Mouse (Mus musculus) brain, embryonic 14.5 days (tissue): Measurements from ENCODE around the gene Fcrlb.

Source experiments
- CTCF ChIP-seq: fragments of 200-500 bp; IDR thresholded peaks from 2 replicates; pipeline ENCODE4 v1.5.1; 2012; ENCODE audit warnings: inconsistent platforms, mild to moderate bottlenecking, moderate library complexity, borderline replicate concordance; ENCODE audit not compliant: insufficient read depth, insufficient read length; ENCODE audit errors: extremely low read depth
- POLR2A ChIP-seq: fragments of 200-500 bp; IDR thresholded peaks from 2 replicates; pipeline ENCODE4 v1.6.1; 2012; ENCODE audit warnings: mild to moderate bottlenecking, inconsistent platforms, borderline replicate concordance; ENCODE audit not compliant: poor library complexity, insufficient read depth, insufficient read length, severe bottlenecking; ENCODE audit errors: extremely low read depth

- TF ChIP-seq CTCF (no peak), POLR2A (no peak)
Observed at GRCm38 (mm10) chr1:170932043-170932442, 19.3 kb upstream of the Fcrlb start.
